Mouse (Mus musculus) liver, postnatal 0 days (tissue): ENCODE data around the gene Cdh23.

ENCODE experiments used
- CTCF ChIP-seq: sonication (generic); IDR thresholded peaks from 2 replicates; pipeline ENCODE4 v1.5.1; 2016; ENCODE audit warnings: antibody characterized with exemption, low read depth
- EP300 ChIP-seq: IDR thresholded peaks from 2 replicates; pipeline ENCODE4 v1.6.1; 2016; ENCODE audit warnings: antibody characterized with exemption, low read depth, mild to moderate bottlenecking

GRCm38 (mm10) chr10:60687011-60687776 is 9.1 kb downstream of the Cdh23 start:
- peak; percentile 61 for TF ChIP-seq CTCF
- no peak for TF ChIP-seq EP300
